Mouse (Mus musculus) stomach, postnatal 0 days (tissue): ENCODE data around the gene Ugt1a5.

Source experiments
- CTCF ChIP-seq: IDR thresholded peaks from 2 replicates; pipeline ENCODE4 v1.5.1; 2016; ENCODE audit warnings: antibody characterized with exemption, low read depth, mild to moderate bottlenecking, moderate library complexity
- EP300 ChIP-seq: optimal IDR thresholded peaks from 2 replicates; pipeline ENCODE3; 2016; ENCODE audit warnings: antibody characterized with exemption

- TF ChIP-seq CTCF: no peak
- no peak for TF ChIP-seq EP300
Measured at GRCm38 (mm10) chr1:88224029-88224776, 58.4 kb downstream of the Ugt1a5 start.
